In the genomic region with DNA sequence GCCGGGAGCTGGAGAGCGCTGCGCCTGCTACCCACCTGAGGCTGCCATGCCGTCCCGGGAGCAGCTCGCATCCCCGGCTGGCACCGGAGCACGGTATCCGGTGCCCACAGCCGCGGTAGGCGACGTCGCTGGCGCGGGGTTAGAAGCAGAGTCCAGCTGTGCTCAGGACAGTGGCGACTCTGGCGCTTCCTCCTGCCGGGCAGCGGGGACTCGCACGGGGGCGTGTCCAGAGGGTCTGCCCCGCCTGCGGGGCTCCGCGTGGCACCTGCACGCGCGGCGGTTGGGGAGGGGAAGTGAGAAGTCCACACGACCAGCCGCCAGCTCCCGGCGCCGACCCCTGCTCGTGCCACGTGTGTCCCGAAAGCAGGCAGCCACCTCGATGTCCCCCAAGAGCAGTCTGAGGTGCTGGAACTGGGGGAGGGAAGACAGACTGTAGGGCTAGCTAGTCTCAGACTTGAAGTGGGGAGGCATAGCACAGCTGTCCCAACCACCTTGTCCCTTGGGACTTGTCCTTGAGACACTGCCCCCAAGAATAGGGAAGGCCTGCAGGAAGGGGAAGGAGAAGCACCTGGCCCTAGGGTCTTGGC, we compare ENCODE assay signal across 8 mouse cellular contexts. TPM values are rescaled to one million over a fixed set of nuclear protein-coding genes. Genes with fewer than 3 reads are reported as not detected.
DNase-seq lines count a peak whose midpoint lies in the region; ATAC-seq and TF ChIP-seq lines count a peak whose summit lies in the region.

A gene (minus strand): TSS at position 181 of the 587 bp plus-strand sequence.

- WGBS in lung, embryonic 15.5 days, result under 1% methylated on average over 41 of the region's 41 CpGs
- WGBS in neural tube, embryonic 15.5 days, result 1% methylated on average over 41 of the region's 41 CpGs

- H3K36me3 ChIP-seq in lung, embryonic 15.5 days, result no peaks in the 10 kb centered on the region
- H3K36me3 ChIP-seq in neural tube, embryonic 15.5 days, result no peaks in the 10 kb centered on the region

- H3K9me3 ChIP-seq in lung, embryonic 15.5 days, result no peaks in the 10 kb centered on the region
- no peaks in the 10 kb centered on the region for H3K9me3 ChIP-seq in neural tube, embryonic 15.5 days (replicated peaks)

- DNase-seq in left cerebral cortex, postnatal 4 days, result peak; percentile 13
- no peak for DNase-seq in left cerebral cortex, adult 8-10 months (ENCODE audit: low spot score in 2 of 2)
- peak; percentile 10 for DNase-seq in brain, embryonic 14.5 days (ENCODE audit: low read depth)
- DNase-seq in kidney, adult 18-20 months, result peak; percentile 31
- DNase-seq in urinary bladder, postnatal 36 days (ENCODE audit: low spot score in 2 of 2), result peak; percentile 7 to 29

- peak within 1 kb of the TSS; percentile 50; the same call in 1 of the 2 replicates for H3K9ac ChIP-seq in lung, embryonic 15.5 days
- peak within 1 kb of the TSS; percentile 51 for H3K9ac ChIP-seq in neural tube, embryonic 15.5 days (replicated peaks)

- no peak for TF ChIP-seq POLR2A in brain, embryonic 14.5 days (IDR thresholded peaks at IDR 0.05; ENCODE audit: borderline replicate concordance, extremely low read depth, insufficient read depth, insufficient read length, poor library complexity, severe bottlenecking)

- intact Hi-C loops in left cerebral cortex, postnatal 4 days (cut with DNase I), result no loop called here

- peak within 1 kb of the TSS; percentile 48 for H3K4me3 ChIP-seq in lung, embryonic 15.5 days
- H3K4me3 ChIP-seq in neural tube, embryonic 15.5 days (replicated peaks), result peak within 1 kb of the TSS; percentile 48

- peaks cover 19% of the 10 kb centered on the region for H3K4me1 ChIP-seq in lung, embryonic 15.5 days
- H3K4me1 ChIP-seq in neural tube, embryonic 15.5 days, result peaks cover 10% of the 10 kb centered on the region

- peaks cover 2% of the 10 kb centered on the region; the same call in 1 of the 2 replicates for H3K27me3 ChIP-seq in lung, embryonic 15.5 days
- H3K27me3 ChIP-seq in neural tube, embryonic 15.5 days (replicated peaks), result peaks cover 29% of the 10 kb centered on the region

- no peak within 1 kb of the TSS for H3K27ac ChIP-seq in lung, embryonic 15.5 days
- H3K27ac ChIP-seq in neural tube, embryonic 15.5 days (replicated peaks), result no peak within 1 kb of the TSS

- no peak for TF ChIP-seq CTCF in brain, embryonic 14.5 days (IDR thresholded peaks at IDR 0.05; ENCODE audit: borderline replicate concordance, extremely low read depth, insufficient read depth, insufficient read length)

- H3K4me2 ChIP-seq in lung, embryonic 15.5 days, result peak within 1 kb of the TSS; percentile 98
- H3K4me2 ChIP-seq in neural tube, embryonic 15.5 days, result peak within 1 kb of the TSS; percentile 99

- ATAC-seq in granulocyte monocyte progenitor cell, adult 5-6 weeks (replicated peaks; ENCODE audit: poor library complexity, severe bottlenecking), result peak; percentile 79
- 0 out of 2 replicates have a peak, but pooled peaks have one; percentile 44 for ATAC-seq in lung, embryonic 15.5 days (ENCODE audit: borderline replicate concordance, extremely low read depth, low FRiP score, low TSS enrichment)
- ATAC-seq in neural tube, embryonic 15.5 days (ENCODE audit: low FRiP score), result no peak

RNA-seq across cellular contexts. Expression of the gene that starts here (rescaled TPM):
- total RNA-seq in left cerebral cortex, postnatal 4 days (2021), result 1 to 10 TPM; 1.7 to 2.0 TPM
- 1 to 10 TPM; 2.3 to 5.0 (median 3.6) TPM for total RNA-seq in left cerebral cortex, adult 8-10 months (2022)
- polyA plus RNA-seq in brain, embryonic 14.5 days (2012; rRNA removed), result 1.2 and 1.6 TPM in 2 replicates
- total RNA-seq in granulocyte monocyte progenitor cell, adult 5-6 weeks (2014; fragmentation: Nextera tagmentation), result 23.3 and 24.6 TPM in 2 replicates
- 23.5 and 26.8 TPM in 2 replicates for total RNA-seq in granulocyte monocyte progenitor cell, adult 5-6 weeks (2017)
- polyA plus RNA-seq in lung, embryonic 15.5 days (2015; fragmentation: Nextera tagmentation; extraction: Ambion mirVana), result 2.8 and 2.9 TPM in 2 replicates
- polyA plus RNA-seq in neural tube, embryonic 15.5 days (2015; fragmentation: Nextera tagmentation; extraction: Ambion mirVana), result 1.6 and 2.7 TPM in 2 replicates

Comparison
In these comparisons a context has a peak if more than half of its experiments do, and no peak if none do; other contexts are left out.
1. RNA of the gene that starts here (total RNA-seq): 23.3 to 26.8 TPM in granulocyte monocyte progenitor cell, adult 5-6 weeks; 2.3 to 5.0 TPM in left cerebral cortex, adult 8-10 months and 1.7 to 2.0 TPM in left cerebral cortex, postnatal 4 days; every median in the first group is over 4 times any median in the second.
2. DNase-seq: peak in left cerebral cortex, postnatal 4 days (single experiment), brain, embryonic 14.5 days (single experiment), kidney, adult 18-20 months (single experiment) and urinary bladder, postnatal 36 days (2 of 2); none in left cerebral cortex, adult 8-10 months (0 of 2).